Mouse (Mus musculus): Measurements from ENCODE around the gene Arv1. TPM values are rescaled to one million over a fixed set of nuclear protein-coding genes. Genes with fewer than 3 reads are reported as not detected.

Arv1 gene
- polyA plus RNA-seq, 1 experiment from 2014 or later = 27.9 TPM

GRCm38 (mm10) chr8:124688899-124689298 is 33.0 kb upstream of the Arv1 start:
- ATAC-seq = no peak

GRCm38 (mm10) chr8:124691706-124692105 is 30.2 kb upstream of the Arv1 start:
- WGBS = 90% methylated on average over 4 of the region's 4 CpGs
- Histone ChIP-seq H3K27ac (ENCODE audit: low read depth, low read length) (no peak overlapping the region), H3K27me3 (replicated peaks; ENCODE audit: control insufficient read depth, insufficient read depth, low read length) (no peaks in the 10 kb centered on the region), H3K9me3 (replicated peaks; ENCODE audit: control insufficient read depth, low read length) (no peaks in the 10 kb centered on the region), H3K9ac (ENCODE audit: low read length) (no peak overlapping the region), H3K4me1 (ENCODE audit: control insufficient read depth, insufficient read depth, low read length) (no peaks in the 10 kb centered on the region), H3K36me3 (ENCODE audit: control insufficient read depth, insufficient read depth, low read length) (peaks cover 53% of the 10 kb centered on the region), H3K4me2 (ENCODE audit: low read length) (no peak overlapping the region), H3K4me3 (ENCODE audit: low read depth, low read length) (no peak overlapping the region)
- no peak for ATAC-seq
- no peak for DNase-seq (ENCODE audit: low spot score)

More at GRCm38 (mm10) chr8:124688899-124689298, 33.0 kb upstream of the Arv1 start:
- DNase-seq (ENCODE audit: low spot score) = no peak
- H3K4me1 ChIP-seq (ENCODE audit: control insufficient read depth, insufficient read depth, low read length) = no peaks in the 10 kb centered on the region
- H3K4me2 ChIP-seq (ENCODE audit: low read length) = no peak overlapping the region
- H3K9ac ChIP-seq (ENCODE audit: low read length) = no peak overlapping the region
- H3K27ac ChIP-seq (ENCODE audit: low read depth, low read length) = no peak overlapping the region
- H3K4me3 ChIP-seq (ENCODE audit: low read depth, low read length) = no peak overlapping the region
- H3K9me3 ChIP-seq (replicated peaks; ENCODE audit: control insufficient read depth, low read length) = no peaks in the 10 kb centered on the region
- 96% methylated on average over 13 of the region's 13 CpGs for WGBS
- H3K36me3 ChIP-seq (ENCODE audit: control insufficient read depth, insufficient read depth, low read length) = peaks cover 60% of the 10 kb centered on the region
- H3K27me3 ChIP-seq (replicated peaks; ENCODE audit: control insufficient read depth, insufficient read depth, low read length) = no peaks in the 10 kb centered on the region

DNA sequence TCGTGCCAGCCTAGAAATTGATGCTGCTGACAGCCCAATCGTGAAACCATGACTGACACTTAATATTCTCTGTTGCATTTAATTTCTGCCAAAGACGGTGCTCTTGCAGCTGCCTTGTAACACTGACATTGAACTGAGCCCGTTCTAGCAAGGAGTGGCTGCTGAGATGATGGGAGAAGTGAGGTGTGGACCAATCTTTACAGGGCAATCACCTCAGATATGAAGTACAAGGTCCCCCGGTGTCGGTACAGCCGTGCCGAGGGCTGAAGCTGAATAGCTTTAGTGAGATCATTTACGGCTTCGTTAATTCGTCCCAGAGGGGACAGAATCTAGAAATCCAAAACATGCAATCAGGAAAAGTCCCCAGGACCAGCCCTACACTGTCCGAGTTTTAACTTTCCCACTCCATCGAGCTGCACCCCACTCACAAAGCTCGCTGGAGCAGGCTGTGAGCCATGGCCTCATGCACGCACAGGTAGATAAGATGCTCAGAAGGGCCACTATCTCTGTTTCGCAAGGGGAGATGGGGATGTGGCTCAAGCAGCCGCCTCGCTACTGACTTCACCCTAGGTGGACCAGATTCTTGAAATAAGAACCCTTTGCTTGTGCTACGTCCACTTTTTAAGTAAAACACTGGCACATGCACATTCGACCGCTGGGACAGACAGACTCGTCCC is 26.4 kb upstream of the Arv1 start:
- Histone ChIP-seq H3K4me2 (ENCODE audit: low read length) (no peak overlapping the region), H3K9ac (ENCODE audit: low read length) (no peak overlapping the region), H3K27ac (ENCODE audit: low read depth, low read length) (no peak overlapping the region), H3K4me1 (ENCODE audit: control insufficient read depth, insufficient read depth, low read length) (no peaks in the 10 kb centered on the region), H3K27me3 (replicated peaks; ENCODE audit: control insufficient read depth, insufficient read depth, low read length) (no peaks in the 10 kb centered on the region), H3K4me3 (ENCODE audit: low read depth, low read length) (no peak overlapping the region), H3K9me3 (replicated peaks; ENCODE audit: control insufficient read depth, low read length) (no peaks in the 10 kb centered on the region), H3K36me3 (ENCODE audit: control insufficient read depth, insufficient read depth, low read length) (peaks cover 72% of the 10 kb centered on the region)
- 94% methylated on average over 22 of the region's 22 CpGs for WGBS
- no peak for DNase-seq (ENCODE audit: low spot score)
- no peak for ATAC-seq

- WGBS = 95% methylated on average over 5 of the region's 5 CpGs
- H3K4me2 ChIP-seq (ENCODE audit: low read length) = no peak overlapping the region
- DNase-seq (ENCODE audit: low spot score) (no peak), ATAC-seq (no peak)
- no peaks in the 10 kb centered on the region for H3K9me3 ChIP-seq (replicated peaks; ENCODE audit: control insufficient read depth, low read length)
- no peak overlapping the region for H3K9ac ChIP-seq (ENCODE audit: low read length)
- no peak overlapping the region for H3K4me3 ChIP-seq (ENCODE audit: low read depth, low read length)
- no peak overlapping the region for H3K27ac ChIP-seq (ENCODE audit: low read depth, low read length)
- peaks cover 67% of the 10 kb centered on the region for H3K36me3 ChIP-seq (ENCODE audit: control insufficient read depth, insufficient read depth, low read length)
- H3K4me1 ChIP-seq (ENCODE audit: control insufficient read depth, insufficient read depth, low read length) = no peaks in the 10 kb centered on the region
- no peaks in the 10 kb centered on the region for H3K27me3 ChIP-seq (replicated peaks; ENCODE audit: control insufficient read depth, insufficient read depth, low read length)
Observed at GRCm38 (mm10) chr8:124700271-124700670, 21.7 kb upstream of the Arv1 start.

- DNase-seq (ENCODE audit: low spot score) (no peak), ATAC-seq (no peak)
- H3K4me3 ChIP-seq (ENCODE audit: low read depth, low read length) = no peak overlapping the region
- no peaks in the 10 kb centered on the region for H3K27me3 ChIP-seq (replicated peaks; ENCODE audit: control insufficient read depth, insufficient read depth, low read length)
- WGBS = 89% methylated on average over 9 of the region's 9 CpGs
- H3K4me2 ChIP-seq (ENCODE audit: low read length) = no peak overlapping the region
- no peak overlapping the region for H3K27ac ChIP-seq (ENCODE audit: low read depth, low read length)
- no peaks in the 10 kb centered on the region for H3K4me1 ChIP-seq (ENCODE audit: control insufficient read depth, insufficient read depth, low read length)
- no peaks in the 10 kb centered on the region for H3K9me3 ChIP-seq (replicated peaks; ENCODE audit: control insufficient read depth, low read length)
- H3K36me3 ChIP-seq (ENCODE audit: control insufficient read depth, insufficient read depth, low read length) = peaks cover 67% of the 10 kb centered on the region
- H3K9ac ChIP-seq (ENCODE audit: low read length) = no peak overlapping the region
Observed at GRCm38 (mm10) chr8:124701023-124701422, 20.9 kb upstream of the Arv1 start.

GRCm38 (mm10) chr8:124702183-124702582 is 19.8 kb upstream of the Arv1 start:
- Histone ChIP-seq H3K9me3 (replicated peaks; ENCODE audit: control insufficient read depth, low read length) (no peaks in the 10 kb centered on the region), H3K4me1 (ENCODE audit: control insufficient read depth, insufficient read depth, low read length) (no peaks in the 10 kb centered on the region), H3K27ac (ENCODE audit: low read depth, low read length) (no peak overlapping the region), H3K36me3 (ENCODE audit: control insufficient read depth, insufficient read depth, low read length) (peaks cover 66% of the 10 kb centered on the region), H3K4me2 (ENCODE audit: low read length) (no peak overlapping the region), H3K4me3 (ENCODE audit: low read depth, low read length) (no peak overlapping the region), H3K27me3 (replicated peaks; ENCODE audit: control insufficient read depth, insufficient read depth, low read length) (no peaks in the 10 kb centered on the region), H3K9ac (ENCODE audit: low read length) (no peak overlapping the region)
- DNase-seq (ENCODE audit: low spot score) (no peak), ATAC-seq (no peak)
- WGBS = 89% methylated on average over 3 of the region's 3 CpGs

DNA sequence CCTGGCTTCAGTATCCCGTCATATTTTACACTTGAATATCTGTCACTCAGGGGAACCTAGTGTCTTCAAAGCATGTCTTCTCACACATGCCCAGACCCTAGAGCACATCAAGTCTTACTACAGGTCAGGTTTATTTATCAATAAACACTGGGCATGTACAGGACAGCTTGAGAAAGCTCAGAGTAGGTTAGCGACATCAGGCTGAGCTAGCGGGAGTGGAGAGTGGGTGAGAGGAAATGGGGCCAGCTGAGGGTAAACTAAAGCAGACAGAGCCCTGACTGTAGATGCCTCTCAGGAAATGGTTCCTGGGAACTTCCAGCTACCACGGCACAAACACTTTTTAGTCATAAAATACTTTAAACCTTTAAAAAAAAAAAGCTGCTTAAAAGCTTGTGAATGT is 18.4 kb upstream of the Arv1 start:
- ATAC-seq = no peak
- no peak overlapping the region for H3K4me2 ChIP-seq (ENCODE audit: low read length)
- no peaks in the 10 kb centered on the region for H3K9me3 ChIP-seq (replicated peaks; ENCODE audit: control insufficient read depth, low read length)
- no peak overlapping the region for H3K4me3 ChIP-seq (ENCODE audit: low read depth, low read length)
- no peak overlapping the region for H3K27ac ChIP-seq (ENCODE audit: low read depth, low read length)
- no peak overlapping the region for H3K9ac ChIP-seq (ENCODE audit: low read length)
- 87% methylated on average over 4 of the region's 4 CpGs for WGBS
- peaks cover 63% of the 10 kb centered on the region for H3K36me3 ChIP-seq (ENCODE audit: control insufficient read depth, insufficient read depth, low read length)
- DNase-seq (ENCODE audit: low spot score) = no peak
- no peaks in the 10 kb centered on the region for H3K27me3 ChIP-seq (replicated peaks; ENCODE audit: control insufficient read depth, insufficient read depth, low read length)
- H3K4me1 ChIP-seq (ENCODE audit: control insufficient read depth, insufficient read depth, low read length) = no peaks in the 10 kb centered on the region

- Histone ChIP-seq H3K27ac (ENCODE audit: low read depth, low read length) (no peak overlapping the region), H3K9me3 (replicated peaks; ENCODE audit: control insufficient read depth, low read length) (no peaks in the 10 kb centered on the region), H3K27me3 (replicated peaks; ENCODE audit: control insufficient read depth, insufficient read depth, low read length) (no peaks in the 10 kb centered on the region), H3K4me1 (ENCODE audit: control insufficient read depth, insufficient read depth, low read length) (no peaks in the 10 kb centered on the region), H3K36me3 (ENCODE audit: control insufficient read depth, insufficient read depth, low read length) (peaks cover 66% of the 10 kb centered on the region), H3K4me2 (ENCODE audit: low read length) (no peak overlapping the region), H3K9ac (ENCODE audit: low read length) (no peak overlapping the region), H3K4me3 (ENCODE audit: low read depth, low read length) (no peak overlapping the region)
- 87% methylated on average over 4 of the region's 4 CpGs for WGBS
- ATAC-seq (no peak), DNase-seq (ENCODE audit: low spot score) (no peak)
Observed at GRCm38 (mm10) chr8:124704376-124704775, 17.6 kb upstream of the Arv1 start.

DNA sequence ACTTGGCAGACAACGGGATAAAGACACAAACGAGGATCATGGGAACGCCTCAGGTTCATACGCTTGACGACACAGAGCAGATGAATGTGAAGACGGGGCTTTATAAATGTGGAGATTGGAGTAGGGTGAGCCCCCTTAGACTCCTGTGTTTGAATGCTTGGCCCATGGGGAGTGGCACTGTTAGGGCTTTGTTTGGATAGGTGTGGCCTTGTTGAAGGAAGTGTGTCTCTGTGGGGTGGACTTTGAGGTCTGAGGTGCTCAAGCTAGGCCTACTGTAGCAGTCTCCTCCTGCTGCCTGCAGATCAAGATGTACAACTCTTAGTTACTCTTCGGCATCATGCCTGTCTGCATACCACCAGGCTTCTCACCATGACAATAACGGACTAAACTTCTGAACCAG is 16.1 kb upstream of the Arv1 start:
- ATAC-seq (no peak), DNase-seq (ENCODE audit: low spot score) (no peak)
- Histone ChIP-seq H3K4me1 (ENCODE audit: control insufficient read depth, insufficient read depth, low read length) (no peaks in the 10 kb centered on the region), H3K9ac (ENCODE audit: low read length) (no peak overlapping the region), H3K4me2 (ENCODE audit: low read length) (no peak overlapping the region), H3K27me3 (replicated peaks; ENCODE audit: control insufficient read depth, insufficient read depth, low read length) (no peaks in the 10 kb centered on the region), H3K36me3 (ENCODE audit: control insufficient read depth, insufficient read depth, low read length) (peaks cover 68% of the 10 kb centered on the region), H3K9me3 (replicated peaks; ENCODE audit: control insufficient read depth, low read length) (no peaks in the 10 kb centered on the region), H3K27ac (ENCODE audit: low read depth, low read length) (no peak overlapping the region), H3K4me3 (ENCODE audit: low read depth, low read length) (no peak overlapping the region)
- whole genome bisulfite sequencing = 96% methylated on average over 8 of the region's 8 CpGs

Measured in forebrain, embryonic 14.5 days (tissue).